Mouse (Mus musculus) adrenal gland (tissue): ENCODE measurements around the gene Cdc42.

Experiments
- intact Hi-C: fragments of 180-260 bp; cut with DNase I; formaldehyde crosslinking; loops from one replicate; pipeline ENCODE4 v1.15.1; 2025

The Cdc42 gene

DNA sequence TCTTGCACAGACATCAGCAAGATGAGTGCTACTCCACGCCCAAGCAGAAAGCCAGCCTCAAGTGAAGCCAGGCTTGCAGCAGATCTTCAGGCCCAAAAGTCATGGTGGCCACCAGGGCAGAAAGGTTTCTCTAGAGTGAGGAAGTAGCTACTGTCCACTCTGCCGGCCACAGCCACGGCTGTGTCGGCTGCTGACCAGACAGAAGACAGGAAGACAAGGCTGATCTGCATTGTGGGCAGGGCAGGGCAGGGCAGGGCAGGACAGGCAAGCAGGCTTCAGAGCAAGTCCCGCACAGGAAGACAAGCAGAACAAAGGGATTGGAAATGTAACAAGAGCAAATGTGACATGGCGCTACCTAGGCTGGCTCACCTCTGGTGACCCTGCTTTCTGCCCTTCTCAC, 16.2 kb upstream of the Cdc42 start:
- intact Hi-C loops: no loop called here

DNA sequence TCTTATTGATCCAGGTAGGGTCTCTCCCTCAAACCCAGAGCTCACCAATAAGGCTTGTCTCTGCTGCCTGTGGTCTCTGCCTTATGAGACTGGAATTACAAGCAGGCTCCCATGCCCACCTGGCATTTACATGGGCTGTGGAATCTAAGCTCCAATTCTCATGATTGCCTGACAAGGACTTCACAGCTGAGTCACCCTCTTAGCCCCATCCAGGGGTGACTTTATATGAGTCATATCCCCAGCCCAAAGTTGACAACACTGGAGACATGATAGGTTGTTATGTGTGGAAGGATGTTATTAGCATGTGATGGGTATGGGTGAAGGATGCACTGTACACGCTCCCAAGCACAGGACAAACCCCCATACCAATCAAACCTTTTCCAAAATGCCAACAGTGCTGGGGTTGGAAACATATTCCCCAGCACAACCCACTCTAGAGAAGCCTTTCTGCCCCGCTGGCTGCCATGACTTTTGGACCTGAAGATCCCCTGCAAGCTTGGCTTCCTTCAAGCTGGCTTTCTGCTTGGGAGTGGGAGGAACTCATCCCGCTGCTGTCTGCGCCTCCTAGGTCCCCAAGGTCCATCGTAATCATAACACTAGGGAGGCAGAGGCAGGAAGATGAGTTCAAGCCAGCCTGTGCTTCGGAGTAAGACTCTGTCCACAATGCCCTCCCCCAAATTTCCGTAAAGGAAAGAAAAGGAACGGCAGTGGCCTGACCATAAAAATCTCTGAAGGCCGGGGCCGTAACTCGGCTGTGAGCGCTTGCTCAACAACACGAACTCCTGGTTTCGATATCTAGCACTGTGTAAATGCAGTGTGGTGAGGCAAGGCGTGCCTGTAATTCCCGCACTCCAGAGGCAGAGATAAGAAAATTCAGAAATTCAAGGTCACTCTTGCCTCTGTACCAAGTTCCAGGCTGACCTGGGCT, 14.3 kb upstream of the Cdc42 start:
- intact Hi-C loops: no loop called here

DNA sequence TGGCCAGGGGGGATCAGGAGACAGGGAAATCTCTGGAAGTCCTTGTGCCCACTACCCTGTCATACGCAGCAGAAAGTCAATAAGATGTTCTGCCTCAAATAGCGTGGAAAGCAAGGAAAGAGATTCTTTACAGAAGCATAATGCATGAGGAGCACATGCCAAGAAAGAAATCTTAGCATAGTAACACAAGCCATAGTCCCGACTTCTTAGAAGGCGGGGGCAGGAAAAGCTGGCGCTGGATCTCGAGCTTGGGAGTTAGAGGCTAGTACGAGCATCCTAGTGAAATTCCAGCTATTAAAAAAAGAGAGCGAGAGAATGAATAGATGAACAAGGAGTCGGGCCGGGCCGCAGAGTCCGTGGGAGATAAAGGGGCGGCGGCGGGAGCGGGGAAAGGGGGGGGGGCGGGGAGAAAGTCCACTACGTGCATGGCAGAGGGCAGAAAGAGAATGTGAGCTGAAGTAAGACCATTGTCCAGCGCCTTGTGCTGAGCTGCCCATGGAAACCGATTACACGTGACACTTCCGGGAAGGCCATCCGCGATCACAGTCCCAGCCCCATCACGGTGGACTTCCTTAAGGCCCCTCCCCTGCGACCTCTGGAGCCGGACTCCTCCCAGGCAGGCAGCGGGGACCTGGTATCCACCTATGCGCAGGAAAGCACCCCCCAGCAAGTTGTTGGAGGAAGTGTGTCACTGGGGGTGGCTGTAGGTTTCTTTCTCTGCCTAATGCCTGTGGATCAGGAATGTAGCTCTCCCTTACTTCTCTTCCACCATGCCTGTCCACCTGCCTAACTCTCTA, 12.6 kb upstream of the Cdc42 start:
- intact Hi-C loops: no loop called here

DNA sequence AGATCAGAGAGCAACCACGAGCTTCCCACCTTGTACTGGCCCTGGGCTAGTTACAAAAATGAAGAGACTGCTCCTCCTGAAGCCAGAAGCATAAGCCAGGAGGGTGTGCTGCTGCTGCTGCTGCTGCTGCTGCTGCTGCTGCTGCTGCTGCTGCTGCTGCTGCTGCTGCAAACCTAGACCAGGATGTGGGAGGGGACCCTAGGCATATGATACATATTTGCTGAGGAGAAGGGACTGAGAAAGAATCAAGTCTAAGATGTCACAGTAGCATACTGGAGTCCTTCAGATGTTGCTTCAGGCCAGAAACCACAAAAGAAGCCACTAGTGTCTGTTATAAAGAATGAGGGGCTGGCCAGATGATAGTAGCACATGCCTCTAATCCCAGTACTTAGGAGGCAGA, 10.7 kb upstream of the Cdc42 start:
- intact Hi-C loops: no loop called here

DNA sequence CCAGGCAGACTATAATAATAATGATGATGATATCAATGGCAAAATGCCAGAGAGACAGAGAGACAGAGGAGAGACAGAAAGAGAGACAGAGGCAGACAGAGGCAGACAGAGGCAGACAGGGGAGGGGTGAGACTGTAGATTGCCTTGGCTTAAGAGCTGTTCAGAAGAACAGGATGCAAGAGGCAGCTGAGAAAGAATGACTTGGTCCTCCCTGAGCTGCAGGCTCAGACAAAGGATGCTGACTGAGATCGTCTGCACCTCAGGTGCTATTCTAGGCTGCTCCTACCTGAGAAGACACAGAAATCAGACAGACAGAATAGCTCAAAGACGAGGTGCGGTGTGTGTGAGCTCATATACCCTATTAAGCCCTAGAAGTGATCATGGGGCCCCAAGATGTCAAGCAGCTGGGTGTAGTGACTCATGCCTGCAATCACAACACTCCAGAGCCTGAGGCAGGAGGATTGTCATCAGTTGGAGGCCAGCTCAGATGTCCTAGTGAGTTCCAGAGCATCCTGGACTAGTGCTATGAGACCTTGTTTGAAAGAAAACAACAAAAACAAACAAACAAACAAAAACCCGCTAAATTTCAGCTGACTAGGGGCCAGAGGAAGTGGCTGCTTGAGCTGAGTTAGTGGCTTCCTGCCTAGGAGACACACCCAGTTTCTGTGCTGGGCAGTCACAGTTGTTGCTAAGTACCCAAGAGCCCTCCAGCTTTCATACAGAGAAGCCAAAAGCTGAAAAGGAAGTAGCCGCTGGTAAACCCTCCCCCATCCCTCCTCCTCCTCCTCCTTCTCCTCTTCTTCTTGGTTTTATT, 10.0 kb upstream of the Cdc42 start:
- intact Hi-C loops: no loop called here

DNA sequence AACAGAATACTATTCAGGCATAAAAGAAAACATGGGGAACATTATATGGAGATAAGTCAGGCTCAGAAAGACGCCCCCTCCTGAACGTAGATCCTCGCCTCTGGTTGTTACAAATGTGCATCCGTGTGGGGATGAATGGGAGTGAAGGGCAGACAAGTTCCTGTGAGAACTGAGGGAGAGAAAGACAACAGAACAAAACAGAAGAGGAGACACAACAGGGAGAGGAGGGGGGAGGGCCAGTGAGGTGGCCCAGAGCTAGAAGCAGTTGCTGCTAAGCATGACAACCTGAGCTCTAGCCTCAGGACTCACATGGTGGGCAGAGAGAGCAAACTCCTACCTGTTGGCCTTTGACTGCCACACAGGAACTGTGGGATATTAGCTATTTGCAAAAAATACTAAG, 8.6 kb upstream of the Cdc42 start:
- intact Hi-C loops: no loop called here

DNA sequence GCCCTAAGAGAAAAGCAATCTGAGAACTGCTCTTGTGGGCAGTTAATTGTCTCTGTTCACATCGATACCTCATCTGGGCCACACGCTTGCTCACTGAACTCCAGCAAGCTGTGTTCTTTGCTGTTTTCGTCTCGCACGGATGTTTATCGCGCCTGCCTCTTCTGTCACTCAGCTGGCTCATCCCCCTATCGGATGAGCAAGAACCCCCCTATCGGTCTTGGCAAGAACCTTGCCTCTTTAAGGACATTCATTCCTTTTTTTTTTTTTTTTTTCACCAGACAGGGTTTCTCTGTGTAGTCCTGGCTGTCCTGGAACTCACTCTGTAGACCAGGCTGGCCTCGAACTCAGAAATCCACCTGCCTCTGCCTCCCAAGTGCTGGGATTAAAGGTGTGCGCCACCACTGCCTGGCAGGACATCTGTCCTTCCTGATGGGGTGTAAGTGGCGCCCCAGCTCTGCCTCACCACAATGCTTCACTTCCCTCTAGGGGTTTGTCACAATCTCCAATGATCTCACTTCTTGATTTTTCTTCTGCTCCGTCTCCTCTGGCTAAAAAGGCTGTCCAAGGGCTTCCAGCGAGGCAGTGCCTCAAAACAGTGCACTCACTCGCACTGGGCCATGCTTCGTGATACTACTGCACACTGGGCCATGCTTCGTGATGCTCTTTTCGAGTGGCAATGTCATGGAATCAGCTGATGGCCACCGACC, 8.0 kb upstream of the Cdc42 start:
- intact Hi-C loops: no loop called here

DNA sequence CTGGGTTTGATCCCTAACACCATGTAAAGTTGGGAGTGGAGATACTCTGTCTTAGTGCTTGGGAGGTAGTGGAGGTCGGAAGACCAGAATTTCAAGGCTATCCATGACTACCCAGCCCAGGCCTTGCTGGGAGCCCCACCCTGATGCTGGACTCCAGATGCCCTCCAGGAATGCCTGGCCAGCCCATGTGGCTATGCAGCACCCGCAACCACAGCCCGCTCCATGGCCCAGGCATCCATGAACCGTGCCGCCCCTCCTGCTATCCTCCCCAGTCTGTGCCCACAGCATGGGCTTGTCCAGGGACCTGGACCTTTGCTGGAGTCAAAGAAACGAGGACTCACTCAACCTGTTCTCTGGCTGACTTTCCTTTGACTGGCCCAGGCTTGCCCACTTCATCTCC, 7.3 kb upstream of the Cdc42 start:
- intact Hi-C loops: no loop called here

DNA sequence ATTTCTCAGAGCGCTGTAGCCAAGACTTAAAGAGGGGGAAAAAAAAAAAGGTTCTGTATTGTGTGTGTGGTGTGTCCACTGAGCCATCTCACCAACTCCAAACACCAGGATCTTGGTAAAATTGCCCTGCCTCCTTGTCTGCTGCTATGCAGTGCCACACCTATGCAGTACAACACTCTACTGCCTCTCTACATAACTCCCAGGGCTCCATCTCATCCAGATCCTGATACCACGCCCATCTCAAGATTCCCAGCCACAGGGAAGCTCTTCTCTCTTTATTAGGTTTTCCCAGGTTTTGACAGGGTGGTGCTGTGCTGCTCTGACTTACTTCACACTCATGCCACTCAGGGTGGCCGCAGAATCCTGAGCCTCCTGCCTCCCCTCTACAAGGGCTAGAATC, 3.5 kb upstream of the Cdc42 start:
- intact Hi-C loops: no loop called here

DNA sequence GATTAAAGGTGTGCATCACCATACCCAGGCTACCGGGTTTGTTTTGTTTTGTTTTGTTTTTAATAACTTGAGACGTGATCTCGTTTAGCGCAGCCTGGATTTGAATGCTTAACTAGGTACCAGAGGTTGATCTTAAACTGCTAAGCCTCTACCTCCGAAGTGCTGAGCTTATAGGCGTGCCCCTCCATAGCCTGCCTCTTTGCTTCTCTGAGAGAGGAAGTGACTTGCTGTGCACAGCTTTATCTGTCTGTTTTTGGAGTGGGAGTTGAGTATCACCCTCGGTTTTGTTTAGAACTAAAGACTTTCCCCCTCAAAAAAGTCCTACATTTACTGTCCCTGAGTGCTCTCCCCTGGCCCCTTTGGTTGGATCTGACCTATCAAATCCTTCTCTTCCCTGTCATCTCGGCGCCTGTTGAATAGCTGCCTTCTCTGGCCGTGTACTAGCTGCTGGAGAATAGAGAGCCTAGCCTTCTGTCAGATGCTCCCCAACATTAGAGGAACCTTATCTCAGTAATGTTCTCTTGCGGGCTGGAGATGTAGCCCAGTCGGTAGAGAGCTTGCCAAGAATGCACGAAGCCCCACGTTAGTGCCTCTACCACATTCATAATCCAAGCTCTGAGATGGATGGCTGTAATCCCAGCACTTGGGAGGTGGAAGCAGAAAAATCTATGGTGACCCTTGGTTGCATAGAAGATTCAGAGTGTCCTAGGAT, 927 bp upstream of the Cdc42 start:
- intact Hi-C loops: no loop called here

DNA sequence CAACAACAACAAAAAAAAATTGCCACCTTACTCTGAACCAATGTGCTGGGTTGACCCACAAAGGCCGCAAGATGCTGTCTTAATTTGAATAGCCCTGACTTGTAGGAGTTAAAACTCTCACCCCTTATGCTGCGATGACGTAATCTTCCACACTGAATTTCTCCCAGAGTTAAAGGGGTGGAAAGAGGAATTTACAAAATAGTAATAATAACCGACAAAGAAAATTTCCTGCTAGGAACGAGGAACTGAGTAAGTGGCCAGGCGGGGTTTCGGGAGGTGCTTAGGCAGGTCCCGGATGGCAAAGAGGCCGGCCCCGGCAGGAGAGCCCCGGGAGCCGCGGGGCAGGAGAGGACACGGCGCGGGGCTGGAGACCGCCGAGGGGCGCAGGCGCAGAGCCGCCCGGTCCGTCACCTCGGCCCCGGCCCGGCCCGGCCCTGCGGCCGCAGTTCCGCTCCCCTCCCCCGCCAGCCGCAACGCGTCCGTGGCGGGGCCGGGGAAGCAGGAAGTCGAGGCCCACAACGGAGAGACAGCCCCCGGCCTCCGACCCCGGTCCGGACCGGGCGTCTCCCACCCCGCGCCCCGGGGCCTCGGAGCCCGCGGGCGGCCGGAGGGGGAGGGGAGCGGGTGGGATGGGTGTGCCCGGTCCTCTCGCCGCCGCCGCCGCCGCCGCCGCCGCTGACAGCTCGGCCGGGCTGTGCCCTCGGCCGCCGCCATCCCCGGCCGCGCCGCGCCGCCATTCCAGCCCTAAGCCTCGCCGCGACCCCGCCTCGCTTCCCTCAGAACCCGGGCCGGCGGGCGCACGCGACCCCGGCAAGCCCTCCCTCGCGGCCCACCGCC, 628 bp downstream of the Cdc42 start:
- intact Hi-C loops: no loop called here

DNA sequence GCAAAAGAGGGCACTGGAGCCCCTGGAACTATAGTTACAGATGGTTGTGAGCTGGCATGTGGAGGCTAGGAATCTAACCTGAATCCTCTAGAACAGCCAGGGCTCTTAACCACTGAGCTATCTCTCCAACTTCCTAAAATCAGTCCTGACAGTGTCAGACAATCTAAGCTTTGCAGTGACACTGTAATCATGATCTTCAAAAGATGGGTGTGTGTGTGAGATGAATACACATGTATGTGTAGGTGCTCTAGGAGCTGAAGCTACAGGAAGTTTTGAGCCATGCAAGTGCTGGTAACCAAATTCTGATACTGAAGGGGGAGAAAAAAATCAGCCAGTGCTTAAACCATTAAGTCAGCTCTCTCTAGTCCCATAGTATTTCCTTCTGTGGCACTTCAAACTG, 6.9 kb downstream of the Cdc42 start:
- intact Hi-C loops: no loop called here

DNA sequence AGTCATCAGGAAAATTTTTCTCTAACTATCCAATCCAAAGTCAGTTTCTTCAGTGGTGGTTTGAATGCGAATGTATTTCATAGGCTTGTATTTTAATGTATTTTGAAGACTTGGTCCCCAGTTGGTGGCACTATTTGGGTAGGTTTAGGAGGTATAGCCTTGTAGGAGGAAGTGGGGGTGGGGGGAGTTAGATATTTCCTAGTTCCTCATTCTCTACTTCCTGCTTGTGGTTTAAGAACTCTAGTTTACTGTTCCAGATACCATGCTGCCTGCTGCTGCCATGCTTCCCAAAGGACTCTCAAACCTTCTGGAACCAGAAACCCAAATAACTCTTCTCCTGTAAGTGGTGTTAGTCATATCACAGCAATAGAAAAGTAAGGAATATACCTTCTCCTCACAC, 11.7 kb downstream of the Cdc42 start:
- intact Hi-C loops: no loop called here

DNA sequence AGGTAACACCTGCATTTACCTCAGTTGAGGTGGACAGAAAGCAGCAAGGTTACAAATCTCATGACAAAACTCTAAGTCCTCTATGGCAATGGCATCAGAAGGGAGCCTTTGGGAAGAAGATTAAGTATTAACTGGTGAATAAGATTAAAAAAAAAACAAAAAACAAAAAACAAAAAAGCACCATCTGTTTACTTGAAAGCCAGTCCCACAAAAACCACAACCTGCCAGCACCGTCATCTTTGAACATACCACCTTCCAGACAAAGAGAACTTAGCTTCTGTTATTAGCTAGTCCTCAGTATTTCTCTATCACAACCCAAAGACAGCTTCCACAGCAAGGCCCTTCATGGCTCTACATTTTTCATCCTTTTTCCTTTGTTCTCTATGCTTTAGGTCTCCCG, 12.4 kb downstream of the Cdc42 start:
- intact Hi-C loops: no loop called here

DNA sequence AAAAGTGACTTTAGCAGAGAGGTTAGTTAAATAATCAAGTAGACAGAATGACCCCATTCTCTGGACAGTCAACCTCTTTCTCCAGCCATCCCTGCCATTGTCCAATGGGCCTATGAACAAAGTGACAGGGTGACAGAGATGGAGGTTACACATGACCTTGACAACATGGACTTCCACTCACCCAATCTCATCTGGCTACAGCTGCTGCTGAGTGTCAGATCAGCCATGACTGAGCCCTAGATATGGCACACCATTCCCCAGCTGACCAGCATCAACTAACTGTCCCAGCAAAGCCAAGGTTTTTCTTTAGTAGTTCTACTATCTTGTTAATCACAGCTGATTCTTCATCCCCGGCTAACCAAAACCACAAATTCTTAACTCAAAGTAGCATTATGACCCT, 14.7 kb downstream of the Cdc42 start:
- intact Hi-C loops: no loop called here

DNA sequence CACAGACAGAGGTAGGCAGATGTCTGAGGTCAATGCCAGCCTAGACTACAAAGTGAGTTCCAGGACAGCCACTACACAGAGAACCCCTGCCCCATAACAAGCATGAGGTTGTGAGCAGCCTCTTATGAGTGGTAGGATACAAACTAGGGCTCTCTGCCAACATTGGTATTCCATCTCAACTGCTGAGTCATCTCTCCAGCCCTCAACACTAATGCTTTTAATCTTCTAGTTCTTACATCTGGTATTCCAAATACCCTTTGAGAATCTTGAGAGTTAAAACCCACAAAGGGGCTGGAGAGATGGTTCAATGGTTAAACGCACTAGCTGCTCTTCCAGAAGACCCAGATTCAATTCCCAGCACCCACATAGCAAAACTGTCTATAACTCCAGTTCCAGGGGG, 18.1 kb downstream of the Cdc42 start:
- intact Hi-C loops: no loop called here

DNA sequence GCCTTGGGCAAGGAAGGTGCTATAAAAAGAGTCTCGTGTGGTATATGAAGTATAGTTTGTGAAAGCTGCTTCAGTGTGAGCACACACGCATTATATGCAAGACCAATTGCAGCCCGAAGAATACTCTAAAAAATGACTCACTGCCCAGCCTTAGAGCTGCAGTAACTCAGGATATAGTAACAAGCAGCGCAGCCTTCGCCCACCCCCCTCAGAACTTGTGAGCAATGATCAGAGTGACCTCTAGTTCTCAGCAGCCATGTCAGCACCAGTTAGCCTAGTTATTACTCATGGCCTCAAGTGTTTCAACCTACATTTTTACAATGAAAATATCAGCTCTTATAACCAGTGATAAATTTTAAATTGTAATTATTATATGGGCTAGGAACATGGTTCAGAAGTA, 21.1 kb downstream of the Cdc42 start:
- intact Hi-C loops: no loop called here

DNA sequence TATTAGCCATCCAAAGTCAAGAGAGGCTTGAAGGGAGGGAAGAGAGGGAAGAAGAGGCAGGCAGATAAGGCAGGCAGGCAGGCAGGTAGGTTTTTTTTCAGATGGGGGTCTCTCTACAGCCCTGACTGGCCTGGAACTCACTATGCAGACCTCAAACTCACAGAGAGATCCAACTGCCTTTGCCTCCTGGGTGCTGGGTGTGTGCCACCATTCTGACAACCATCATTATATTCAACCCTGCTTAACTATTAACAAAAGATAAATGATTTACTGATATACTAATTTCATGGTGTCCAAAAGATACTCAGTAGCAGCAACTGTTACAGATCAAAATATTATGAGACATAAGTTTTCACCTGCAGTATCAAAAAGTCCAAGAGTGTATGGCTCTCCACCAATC, 25.5 kb downstream of the Cdc42 start:
- intact Hi-C loops: no loop called here

DNA sequence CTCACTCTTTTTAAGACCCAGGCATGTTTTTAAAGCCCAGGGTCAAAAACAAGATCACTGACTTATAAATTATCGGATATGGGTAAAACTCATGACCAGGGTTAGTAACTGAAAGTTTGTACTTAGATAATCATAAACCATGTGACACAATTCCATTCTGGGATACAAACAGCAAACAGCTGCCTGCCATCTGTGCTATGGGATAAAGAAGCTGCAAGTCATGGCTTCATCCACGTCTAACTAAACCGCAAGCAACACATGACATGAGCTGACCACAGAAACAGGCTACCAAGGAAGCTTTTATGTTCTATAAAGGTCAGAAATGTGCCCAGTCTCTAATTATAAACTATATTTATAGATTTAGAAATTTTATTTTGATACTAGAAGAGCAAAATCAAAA, 31.0 kb downstream of the Cdc42 start:
- intact Hi-C loops: no loop called here

DNA sequence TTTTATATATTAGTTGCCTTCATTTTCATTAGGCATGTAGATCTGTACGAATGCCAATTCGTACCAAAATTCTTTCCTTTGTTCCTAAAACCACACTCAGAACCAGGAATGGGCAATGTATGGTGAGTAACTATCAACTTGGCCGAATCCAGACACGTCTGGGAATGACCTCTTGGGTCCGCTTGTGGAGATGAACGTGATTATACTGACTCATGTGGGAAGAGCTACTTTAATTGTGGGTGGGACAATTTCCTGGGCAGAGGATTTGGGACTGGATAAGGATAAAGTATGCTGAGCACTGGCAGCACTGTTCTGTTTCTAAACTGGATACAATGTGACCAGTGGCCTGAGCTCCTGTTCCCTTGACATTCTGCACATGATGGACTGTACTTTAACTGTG, 32.6 kb downstream of the Cdc42 start:
- intact Hi-C loops: no loop called here
